Mouse (Mus musculus): ENCODE measurements at regions not wholly inside any gene's neighbourhood (a gene's known extent, or its start where the extent isn't known, plus 50 kb on each side); places are given as distances from the start of the nearest gene placed in this dataset. TPM values are rescaled to one million over a fixed set of nuclear protein-coding genes. Genes with fewer than 3 reads are reported as not detected.

Small RNA genes lying in the stretch of these regions (microRNA-seq; reads per million reads assigned to microRNA genes)
- gene Gm22194, result not detected

Measured in forebrain, embryonic 15.5 days (tissue).